Mouse (Mus musculus): ENCODE measurements at regions not wholly inside any gene's neighbourhood (a gene's known extent, or its start where the extent isn't known, plus 50 kb on each side); places are given as distances from the start of the nearest gene placed in this dataset.

- H3K9me3 ChIP-seq (ENCODE audit: control insufficient read depth, insufficient read depth, low read depth, low read length), result no peaks in the 10 kb centered on the region
- in situ Hi-C loops (cut with MboI; ENCODE audit: low sequenced_read_pairs in 2 of 2, unreplicated experiment in 2 of 2), result no loop called here
- DNase-seq (ENCODE audit: low read depth, low spot score), result no peak
Measured at GRCm38 (mm10) chr5:43024006-43024593, 208.9 kb upstream of the Cpeb2 start.

GRCm38 (mm10) chr5:43031285-43031684, 201.7 kb upstream of the Cpeb2 start:
- Histone ChIP-seq H3K9ac (ENCODE audit: insufficient read depth, low read depth, low read length, poor library complexity, severe bottlenecking) (no peak overlapping the region), H3K36me3 (ENCODE audit: control insufficient read depth, insufficient read depth, low read length, poor library complexity, severe bottlenecking) (no peaks in the 10 kb centered on the region), H3K27ac (ENCODE audit: insufficient read depth, low read depth, low read length, poor library complexity, severe bottlenecking) (no peak overlapping the region), H3K4me3 (ENCODE audit: insufficient read depth in 1 of 2, low read depth in 1 of 2, low read length in 2 of 2, poor library complexity in 1 of 2, severe bottlenecking in 1 of 2) (no peak overlapping the region), H3K4me1 (ENCODE audit: control insufficient read depth in 2 of 2, insufficient read depth in 2 of 2, low read length in 2 of 2, poor library complexity in 1 of 2) (no peaks in the 10 kb centered on the region), H3K9me3 (ENCODE audit: control insufficient read depth, insufficient read depth, low read depth, low read length) (no peaks in the 10 kb centered on the region)
- in situ Hi-C loops (cut with MboI; ENCODE audit: low sequenced_read_pairs in 2 of 2, unreplicated experiment in 2 of 2), result no loop called here
- DNase-seq (ENCODE audit: low read depth, low spot score), result no peak
- TF ChIP-seq MAFK (IDR thresholded peaks at IDR 0.05; ENCODE audit: insufficient read depth, low read depth, low read length), result no peak
- TF ChIP-seq CHD2 (IDR thresholded peaks at IDR 0.05; ENCODE audit: low read depth, low read length), result no peak
- no peak for TF ChIP-seq ZNF384 (IDR thresholded peaks at IDR 0.05; ENCODE audit: low read depth, low read length)
- TF ChIP-seq ZC3H11A (IDR thresholded peaks at IDR 0.05; ENCODE audit: borderline replicate concordance, low read depth, low read length), result no peak
- TF ChIP-seq HCFC1 (IDR thresholded peaks at IDR 0.05; ENCODE audit: borderline replicate concordance, insufficient read depth, low read length), result no peak

More at GRCm38 (mm10) chr5:43024006-43024593, 208.9 kb upstream of the Cpeb2 start:
- no peak for TF ChIP-seq HCFC1 (IDR thresholded peaks at IDR 0.05; ENCODE audit: borderline replicate concordance, insufficient read depth, low read length)
- TF ChIP-seq ZNF384 (IDR thresholded peaks at IDR 0.05; ENCODE audit: low read depth, low read length), result no peak
- TF ChIP-seq MAFK (IDR thresholded peaks at IDR 0.05; ENCODE audit: insufficient read depth, low read depth, low read length), result no peak
- TF ChIP-seq CHD2 (IDR thresholded peaks at IDR 0.05; ENCODE audit: low read depth, low read length), result no peak
- TF ChIP-seq ZC3H11A (IDR thresholded peaks at IDR 0.05; ENCODE audit: borderline replicate concordance, low read depth, low read length), result no peak
- Histone ChIP-seq H3K4me1 (ENCODE audit: control insufficient read depth in 2 of 2, insufficient read depth in 2 of 2, low read length in 2 of 2, poor library complexity in 1 of 2) (no peaks in the 10 kb centered on the region), H3K27ac (ENCODE audit: insufficient read depth, low read depth, low read length, poor library complexity, severe bottlenecking) (no peak overlapping the region), H3K36me3 (ENCODE audit: control insufficient read depth, insufficient read depth, low read length, poor library complexity, severe bottlenecking) (no peaks in the 10 kb centered on the region), H3K9ac (ENCODE audit: insufficient read depth, low read depth, low read length, poor library complexity, severe bottlenecking) (no peak overlapping the region), H3K4me3 (ENCODE audit: insufficient read depth in 1 of 2, low read depth in 1 of 2, low read length in 2 of 2, poor library complexity in 1 of 2, severe bottlenecking in 1 of 2) (no peak overlapping the region)

- TF ChIP-seq HCFC1 (IDR thresholded peaks at IDR 0.05; ENCODE audit: borderline replicate concordance, insufficient read depth, low read length), result no peak
- no peak for TF ChIP-seq ZC3H11A (IDR thresholded peaks at IDR 0.05; ENCODE audit: borderline replicate concordance, low read depth, low read length)
- no peak for TF ChIP-seq CHD2 (IDR thresholded peaks at IDR 0.05; ENCODE audit: low read depth, low read length)
- TF ChIP-seq ZNF384 (IDR thresholded peaks at IDR 0.05; ENCODE audit: low read depth, low read length), result no peak
- no peak for TF ChIP-seq MAFK (IDR thresholded peaks at IDR 0.05; ENCODE audit: insufficient read depth, low read depth, low read length)
- Histone ChIP-seq H3K27ac (ENCODE audit: insufficient read depth, low read depth, low read length, poor library complexity, severe bottlenecking) (no peak overlapping the region), H3K9me3 (ENCODE audit: control insufficient read depth, insufficient read depth, low read depth, low read length) (no peaks in the 10 kb centered on the region), H3K4me3 (ENCODE audit: insufficient read depth in 1 of 2, low read depth in 1 of 2, low read length in 2 of 2, poor library complexity in 1 of 2, severe bottlenecking in 1 of 2) (no peak overlapping the region), H3K9ac (ENCODE audit: insufficient read depth, low read depth, low read length, poor library complexity, severe bottlenecking) (no peak overlapping the region), H3K4me1 (ENCODE audit: control insufficient read depth in 2 of 2, insufficient read depth in 2 of 2, low read length in 2 of 2, poor library complexity in 1 of 2) (no peaks in the 10 kb centered on the region), H3K36me3 (ENCODE audit: control insufficient read depth, insufficient read depth, low read length, poor library complexity, severe bottlenecking) (no peaks in the 10 kb centered on the region)
- in situ Hi-C loops (cut with MboI; ENCODE audit: low sequenced_read_pairs in 2 of 2, unreplicated experiment in 2 of 2), result no loop called here
- DNase-seq (ENCODE audit: low read depth, low spot score), result no peak
Measured at GRCm38 (mm10) chr5:43031916-43032315, 201.1 kb upstream of the Cpeb2 start.

GRCm38 (mm10) chr5:43034421-43034820, 198.5 kb upstream of the Cpeb2 start:
- H3K27ac ChIP-seq (ENCODE audit: insufficient read depth, low read depth, low read length, poor library complexity, severe bottlenecking), result no peak overlapping the region
- in situ Hi-C loops (cut with MboI; ENCODE audit: low sequenced_read_pairs in 2 of 2, unreplicated experiment in 2 of 2), result no loop called here
- no peaks in the 10 kb centered on the region for H3K9me3 ChIP-seq (ENCODE audit: control insufficient read depth, insufficient read depth, low read depth, low read length)
- H3K9ac ChIP-seq (ENCODE audit: insufficient read depth, low read depth, low read length, poor library complexity, severe bottlenecking), result no peak overlapping the region
- H3K36me3 ChIP-seq (ENCODE audit: control insufficient read depth, insufficient read depth, low read length, poor library complexity, severe bottlenecking), result no peaks in the 10 kb centered on the region
- TF ChIP-seq ZNF384 (IDR thresholded peaks at IDR 0.05; ENCODE audit: low read depth, low read length), result no peak
- no peak for TF ChIP-seq HCFC1 (IDR thresholded peaks at IDR 0.05; ENCODE audit: borderline replicate concordance, insufficient read depth, low read length)
- TF ChIP-seq CHD2 (IDR thresholded peaks at IDR 0.05; ENCODE audit: low read depth, low read length), result no peak
- TF ChIP-seq MAFK (IDR thresholded peaks at IDR 0.05; ENCODE audit: insufficient read depth, low read depth, low read length), result no peak
- TF ChIP-seq ZC3H11A (IDR thresholded peaks at IDR 0.05; ENCODE audit: borderline replicate concordance, low read depth, low read length), result no peak
- H3K4me1 ChIP-seq (ENCODE audit: control insufficient read depth in 2 of 2, insufficient read depth in 2 of 2, low read length in 2 of 2, poor library complexity in 1 of 2), result no peaks in the 10 kb centered on the region
- no peak for DNase-seq (ENCODE audit: low read depth, low spot score)
- H3K4me3 ChIP-seq (ENCODE audit: insufficient read depth in 1 of 2, low read depth in 1 of 2, low read length in 2 of 2, poor library complexity in 1 of 2, severe bottlenecking in 1 of 2), result no peak overlapping the region

Measured in ES-E14 (cell line).